In genomic region chr3:55097186-55097585, GRCm38 (mm10) we compare ENCODE assay signal across 12 mouse cellular contexts. TPM values are rescaled to one million over a fixed set of nuclear protein-coding genes. Genes with fewer than 3 reads are reported as not detected.
A peak's percentile ranks its signal among the peaks of the same experiment; 100 is the strongest.
DNase-seq lines count a peak whose midpoint lies in the region; ATAC-seq and TF ChIP-seq lines count a peak whose summit lies in the region.
"Had no signal": no experiment of that assay in that cellular context is flagged by ENCODE, and none has a peak within 500 bp of the region (broad histone marks: within the 10 kb centered on the region; RNA-seq: fewer than 3 reads in every experiment).

No protein-coding gene starts in this region.

- POLR2A ChIA-PET in Patski (lab: Charles Lee), result interaction anchor here (0.7 to 2.6 kb wide), 3 partner anchors 12 to 159 kb away, joined by 3 to 10 read pairs (median 3); partner anchors contain the start of gene Spg20

- peak overlapping the region; percentile 68; the same call in 1 of the 2 replicates for H3K27ac ChIP-seq in hindbrain, postnatal 0 days
- no peak overlapping the region for H3K27ac ChIP-seq in hindbrain, embryonic 16.5 days (ENCODE audit: low read depth, low read length)

- H3K4me2 ChIP-seq in hindbrain, postnatal 0 days (ENCODE audit: low read depth, low read length), result no peak overlapping the region
- H3K4me2 ChIP-seq in hindbrain, embryonic 16.5 days (ENCODE audit: low read length), result no peak overlapping the region

- H3K36me3 ChIP-seq in hindbrain, postnatal 0 days (ENCODE audit: insufficient read depth, low read length), result no peaks in the 10 kb centered on the region
- no peaks in the 10 kb centered on the region for H3K36me3 ChIP-seq in hindbrain, embryonic 16.5 days (ENCODE audit: control insufficient read depth, insufficient read depth, low read length)

- H3K4me1 ChIP-seq in hindbrain, postnatal 0 days (ENCODE audit: insufficient read depth, low read length), result peaks cover 6% of the 10 kb centered on the region; the same call in 1 of the 2 replicates
- H3K4me1 ChIP-seq in hindbrain, embryonic 16.5 days (ENCODE audit: control insufficient read depth, insufficient read depth, low read depth, low read length), result peaks cover 5% of the 10 kb centered on the region

- H3K4me3 ChIP-seq in hindbrain, postnatal 0 days (ENCODE audit: low read length), result no peak overlapping the region
- H3K4me3 ChIP-seq in hindbrain, embryonic 16.5 days (ENCODE audit: low read length), result no peak overlapping the region

- no peaks in the 10 kb centered on the region for H3K9me3 ChIP-seq in hindbrain, postnatal 0 days (ENCODE audit: low read length)
- H3K9me3 ChIP-seq in hindbrain, embryonic 16.5 days (ENCODE audit: control insufficient read depth, low read length), result no peaks in the 10 kb centered on the region

- CTCF ChIA-PET in Patski (lab: Charles Lee), result interaction anchor here (0.6 to 3.4 kb wide), 8 partner anchors 8 to 257 kb away, joined by 3 to 28 read pairs (median 8); partner anchors contain the start of gene Spg20

- H3K27me3 ChIP-seq in hindbrain, postnatal 0 days (ENCODE audit: insufficient read depth, low read length), result no peaks in the 10 kb centered on the region
- H3K27me3 ChIP-seq in hindbrain, embryonic 16.5 days (replicated peaks; ENCODE audit: control insufficient read depth, insufficient read depth, low read length), result no peaks in the 10 kb centered on the region
- no peaks in the 10 kb centered on the region for H3K27me3 ChIP-seq in Patski

- no peak for TF ChIP-seq CTCF in hindbrain, postnatal 0 days (IDR thresholded peaks at IDR 0.05; ENCODE audit: low read depth)
- TF ChIP-seq CTCF in Patski (IDR thresholded peaks at IDR 0.05), result no peak

- DNase-seq in hindbrain, postnatal 0 days (ENCODE audit: low spot score), result no peak
- DNase-seq in 3T3-L1 (ENCODE audit: low read depth, low spot score) (peak; percentile 80), Patski (ENCODE audit: low read depth, low spot score) (no peak)
- DNase-seq in gastrocnemius, postnatal 14 days, result peak; percentile 48
- no peak for DNase-seq in thymus, postnatal 25 days
- DNase-seq in adrenal gland, postnatal 4 days (ENCODE audit: low spot score in 2 of 2), result no peak
- DNase-seq: adrenal gland, adult 8-10 months; cerebellum, adult 18-20 months; kidney, postnatal 4 days; liver; lung, postnatal 4 days had no signal

- in situ Hi-C loops in Patski (cut with MboI; ENCODE audit: low pct_unique_long_range_greater_than_20kb), result no loop called here

- no peak for ATAC-seq in hindbrain, postnatal 0 days
- no peak for ATAC-seq in hindbrain, embryonic 16.5 days
- peak; percentile 14 for ATAC-seq in Patski

- intact Hi-C loops in gastrocnemius, postnatal 14 days (cut with DNase I; ENCODE audit: low total_unique reads), result no loop called here

- H3K9ac ChIP-seq in hindbrain, postnatal 0 days (replicated peaks; ENCODE audit: low read length), result no peak overlapping the region
- no peak overlapping the region for H3K9ac ChIP-seq in hindbrain, embryonic 16.5 days (ENCODE audit: low read depth, low read length)

- WGBS in hindbrain, postnatal 0 days, result 42% methylated on average over 2 of the region's 2 CpGs
- 47% methylated on average over 2 of the region's 2 CpGs for WGBS in hindbrain, embryonic 16.5 days

RNA-seq across cellular contexts. Expression of gene Spg20, which starts 14.7 kb away (rescaled TPM):
- 14.8 and 18.4 TPM in 2 replicates for total RNA-seq in hindbrain, postnatal 0 days (2014; rRNA removed)
- polyA plus RNA-seq in hindbrain, postnatal 0 days (2015; fragmentation: Nextera tagmentation; extraction: Ambion mirVana), result 10.0 and 10.9 TPM in 2 replicates
- 13.1 and 16.2 TPM in 2 replicates for polyA plus RNA-seq in hindbrain, embryonic 16.5 days (2015; fragmentation: Nextera tagmentation; extraction: Ambion mirVana)
- polyA plus RNA-seq in Patski (2021), result 69.2 TPM
- 10 to 100 TPM; 28.4 to 30.5 TPM for total RNA-seq in gastrocnemius, postnatal 14 days (2021)
- total RNA-seq in adrenal gland, postnatal 4 days (2021), result 10 to 100 TPM; 55.2 to 55.3 TPM

RNA-seq across cellular contexts. Expression of gene Ccdc169, which starts 40.0 kb away (rescaled TPM):
- 0.54 TPM in 1 of 2 replicates, not detected in the other for total RNA-seq in hindbrain, postnatal 0 days (2014; rRNA removed)
- polyA plus RNA-seq in hindbrain, postnatal 0 days (2015; fragmentation: Nextera tagmentation; extraction: Ambion mirVana), result 0.06 TPM in 1 of 2 replicates, not detected in the other
- 0.09 TPM in 1 of 2 replicates, not detected in the other for polyA plus RNA-seq in hindbrain, embryonic 16.5 days (2015; fragmentation: Nextera tagmentation; extraction: Ambion mirVana)
- polyA plus RNA-seq in Patski (2021), result 0.10 TPM
- not detected for total RNA-seq in gastrocnemius, postnatal 14 days (2021)
- under 1 TPM; 0.17 to 0.34 TPM for total RNA-seq in adrenal gland, postnatal 4 days (2021)
- total RNA-seq: adrenal gland, adult 8-10 months had no signal

RNA-seq across cellular contexts. Expression of gene Ccna1, which starts 41.9 kb away (rescaled TPM):
- total RNA-seq in hindbrain, postnatal 0 days (2014; rRNA removed), result 0.68 and 1.3 TPM in 2 replicates
- polyA plus RNA-seq in hindbrain, postnatal 0 days (2015; fragmentation: Nextera tagmentation; extraction: Ambion mirVana), result 2.0 and 4.2 TPM in 2 replicates
- polyA plus RNA-seq in hindbrain, embryonic 16.5 days (2015; fragmentation: Nextera tagmentation; extraction: Ambion mirVana), result 1.1 and 1.4 TPM in 2 replicates
- 0.31 TPM for polyA plus RNA-seq in Patski (2021)
- total RNA-seq in gastrocnemius, postnatal 14 days (2021), result not detected
- under 1 TPM; 0.67 to 0.79 TPM for total RNA-seq in adrenal gland, postnatal 4 days (2021)
- total RNA-seq: adrenal gland, adult 8-10 months had no signal

Comparison
In these comparisons a context has a peak if more than half of its experiments do, and no peak if none do; other contexts are left out.
1. DNase-seq: peak in 3T3-L1 (single experiment) and gastrocnemius, postnatal 14 days (single experiment); none in hindbrain, postnatal 0 days (single experiment), Patski (single experiment), thymus, postnatal 25 days (single experiment) and adrenal gland, postnatal 4 days (0 of 2).